Mouse (Mus musculus) CH12.LX (cell line): ENCODE measurements around the gene Morf4l1. TPM values are rescaled to one million over a fixed set of nuclear protein-coding genes. Genes with fewer than 3 reads are reported as not detected.
"Not testable (repeated sequence)": the region's sequence is repeated elsewhere in the genome, so short reads cannot be mapped to it uniquely, and the experiment has no call there.

Source experiments
- DNase-seq: peaks from one replicate; pipeline ENCODE4 v3.0.0-alpha.2; 2013; ENCODE audit errors: extremely low read depth
- H3K27ac ChIP-seq: 2 replicates; pipeline ENCODE4 v1.5.1; 2012; ENCODE audit warnings: low read depth, mild to moderate bottlenecking, control low read depth, moderate library complexity; ENCODE audit not compliant: insufficient read depth
- H3K27me3 ChIP-seq: replicated peaks from 2 replicates; pipeline ENCODE3; 2012; ENCODE audit warnings: inconsistent platforms
- H3K36me3 ChIP-seq, 2 experiments: replicated peaks in 1 of 2; 2 replicates each; pipeline versions ENCODE3 to v1.6.1; 2012; ENCODE audit warnings: inconsistent platforms in 1 of 2, low read length in 1 of 2, mild to moderate bottlenecking in 1 of 2, mixed read lengths in 1 of 2, moderate library complexity in 1 of 2; ENCODE audit not compliant: control insufficient read depth in 1 of 2, insufficient read depth in 1 of 2
- H3K4me1 ChIP-seq, 2 experiments: 2 replicates each; pipeline ENCODE4 v1.6.1; 2012; ENCODE audit warnings: inconsistent platforms in 1 of 2, moderate library complexity in 1 of 2; ENCODE audit not compliant: insufficient read depth in 2 of 2, control insufficient read depth in 1 of 2
- H3K4me2 ChIP-seq: 2 replicates; pipeline ENCODE4 v1.6.1; 2012; ENCODE audit warnings: low read depth, mild to moderate bottlenecking, control low read depth; ENCODE audit not compliant: poor library complexity, insufficient read depth, severe bottlenecking
- H3K4me3 ChIP-seq, 3 experiments: fragments of 150-350 bp in 1 of 3; sonication (generic) in 1 of 3; replicated peaks in 1 of 3; 2 replicates each; pipeline versions ENCODE3 to v1.5.1; 2011 to 2012; ENCODE audit warnings: low read depth in 2 of 3, low read length in 2 of 3, mild to moderate bottlenecking in 2 of 3, moderate library complexity in 2 of 3, control low read depth in 1 of 3, improper control_type of control experiment in 1 of 3, inconsistent platforms in 1 of 3, mixed read lengths in 1 of 3; ENCODE audit not compliant: poor library complexity in 1 of 3
- H3K79me2 ChIP-seq: replicated peaks from 2 replicates; pipeline ENCODE4 v1.6.1; 2012; ENCODE audit warnings: mild to moderate bottlenecking, moderate library complexity; ENCODE audit not compliant: control insufficient read depth, poor library complexity, insufficient read depth, severe bottlenecking; ENCODE audit errors: extremely low read depth
- H3K9ac ChIP-seq: 2 replicates; pipeline ENCODE4 v1.6.1; 2012; ENCODE audit warnings: low read depth, mild to moderate bottlenecking, control low read depth, moderate library complexity; ENCODE audit not compliant: insufficient read depth
- H3K9me3 ChIP-seq: replicated peaks from 2 replicates; pipeline ENCODE3; 2012; ENCODE audit warnings: low read length, inconsistent platforms, mixed read lengths
- BHLHE40 ChIP-seq: IDR thresholded peaks from 2 replicates; pipeline ENCODE4 v1.6.1; 2011; ENCODE audit warnings: mild to moderate bottlenecking, low read depth, low read length, improper control_type of control experiment
- EP300 ChIP-seq: IDR thresholded peaks from 2 replicates; pipeline ENCODE4 v1.6.1; 2011; ENCODE audit warnings: low read length, improper control_type of control experiment
- HCFC1 ChIP-seq: IDR thresholded peaks from 2 replicates; pipeline ENCODE4 v1.6.1; 2012; ENCODE audit warnings: low read depth, mild to moderate bottlenecking, inconsistent platforms, low read length, improper control_type of control experiment
- JUN ChIP-seq: IDR thresholded peaks from 2 replicates; pipeline ENCODE4 v1.6.1; 2011; ENCODE audit warnings: low read depth, mild to moderate bottlenecking, low read length, improper control_type of control experiment, moderate library complexity; ENCODE audit not compliant: insufficient read depth
- MEF2A ChIP-seq: IDR thresholded peaks from 2 replicates; pipeline ENCODE4 v1.6.1; 2014; ENCODE audit warnings: low read depth, mild to moderate bottlenecking, inconsistent platforms, low read length, improper control_type of control experiment, borderline replicate concordance
- NELFE ChIP-seq: IDR thresholded peaks from 2 replicates; pipeline ENCODE4 v1.6.1; 2011; ENCODE audit warnings: low read depth, low read length, improper control_type of control experiment
- PAX5 ChIP-seq: IDR thresholded peaks from 2 replicates; pipeline ENCODE4 v1.6.1; 2012; ENCODE audit warnings: low read length, inconsistent platforms, mixed read lengths
- POLR2A ChIP-seq: IDR thresholded peaks from 2 replicates; pipeline ENCODE4 v1.6.1; 2011; ENCODE audit warnings: low read depth, mild to moderate bottlenecking, improper control_type of control experiment, low read length
- POLR2AphosphoS2 ChIP-seq: IDR thresholded peaks from 2 replicates; pipeline ENCODE4 v1.6.1; 2011; ENCODE audit warnings: low read depth, low read length, improper control_type of control experiment
- RCOR1 ChIP-seq: conservative IDR thresholded peaks from 2 replicates; pipeline ENCODE4 v1.6.1; 2012; ENCODE audit warnings: low read depth, mild to moderate bottlenecking, inconsistent platforms, low read length, improper control_type of control experiment
- SIN3A ChIP-seq: IDR thresholded peaks from 2 replicates; pipeline ENCODE4 v1.6.1; 2012; ENCODE audit warnings: low read length, improper control_type of control experiment, inconsistent platforms
- SMC3 ChIP-seq: IDR thresholded peaks from 2 replicates; pipeline ENCODE4 v1.6.1; 2011; ENCODE audit warnings: low read depth, low read length, improper control_type of control experiment
- TBP ChIP-seq: conservative IDR thresholded peaks from 2 replicates; pipeline ENCODE4 v1.6.1; 2011; ENCODE audit warnings: low read depth, low read length, improper control_type of control experiment
- TCF12 ChIP-seq: IDR thresholded peaks from 2 replicates; pipeline ENCODE4 v1.6.1; 2014; ENCODE audit warnings: low read depth, mild to moderate bottlenecking, inconsistent platforms, low read length, improper control_type of control experiment
- ZC3H11A ChIP-seq: IDR thresholded peaks from 2 replicates; pipeline ENCODE4 v1.6.1; 2012; ENCODE audit warnings: low read depth, mild to moderate bottlenecking, inconsistent platforms, low read length, improper control_type of control experiment
- ZNF384 ChIP-seq: IDR thresholded peaks from 2 replicates; pipeline ENCODE4 v1.6.1; 2012; ENCODE audit warnings: low read depth, low read length, improper control_type of control experiment, inconsistent platforms
- dilution Hi-C: fragments of 300-500 bp; cut with MboI; formaldehyde crosslinking; loops from 2 replicates; pipeline ENCODE4 v1.14.3; 2020; ENCODE audit warnings: low sequenced_read_pairs; ENCODE audit not compliant: extremely low pct_unique_long_range_greater_than_20kb, extremely low pct_ligation_motif_present
- in situ Hi-C: fragments of 300-500 bp; cut with MboI; formaldehyde crosslinking; loops from 3 replicates; pipeline ENCODE4 v1.14.3; 2019; ENCODE audit warnings: low sequenced_read_pairs, low pct_ligation_motif_present, low pct_unique_long_range_greater_than_20kb, mixed read lengths
- polyA plus RNA-seq: library from polyadenylated mRNA; unstranded; fragments of >175 nt; gene quantifications from 2 replicates; pipeline ENCODE4 v1.2.1, GENCODE M21; 2012; ENCODE audit warnings: low read depth; ENCODE audit not compliant: insufficient read length
- total RNA-seq, 2 experiments: library from RNA; depleted of rRNA; stranded (reverse); fragments of 300-350 nt in 1 of 2; fragments of >200 nt in 1 of 2; gene quantifications; 2 replicates each; pipeline ENCODE4 v1.2.3; 2012 to 2014

Gene Morf4l1
- total and polyA plus RNA-seq, 3 experiments, result 127 to 233 (median 225) TPM

GRCm38 (mm10) chr9:90067341-90067740 is 47.2 kb downstream of the Morf4l1 start:
- TF ChIP-seq RCOR1, result no peak
- no peak for TF ChIP-seq TBP
- TF ChIP-seq BHLHE40, result no peak
- TF ChIP-seq POLR2A, result no peak
- TF ChIP-seq ZNF384, result no peak
- no peak for TF ChIP-seq PAX5
- no peak for TF ChIP-seq HCFC1
- TF ChIP-seq SMC3, result no peak
- no peak for TF ChIP-seq MEF2A
- TF ChIP-seq EP300, result no peak
- no peak for TF ChIP-seq TCF12
- TF ChIP-seq POLR2AphosphoS2, result no peak
- no peak for TF ChIP-seq JUN
- TF ChIP-seq ZC3H11A, result no peak
- Histone ChIP-seq H3K4me2 (no peak overlapping the region), H3K4me3 (no peak overlapping the region), H3K27me3 (no peaks in the 10 kb centered on the region), H3K36me3 (peaks cover 83 to 98% of the 10 kb centered on the region in 2 experiments), H3K4me1 (peaks cover 15 to 74% of the 10 kb centered on the region in 2 experiments), H3K9me3 (no peaks in the 10 kb centered on the region), H3K27ac (no peak overlapping the region), H3K79me2 (no peaks in the 10 kb centered on the region; the same call in 1 of the 2 replicates), H3K9ac (no peak overlapping the region)
- DNase-seq, result no peak
- in situ Hi-C loops (loop anchor here (5.0 kb wide), 2 partner anchors 90 to 240 kb away; no protein-coding TSS in a partner anchor), dilution Hi-C loops (no loop called here)

- H3K27me3 ChIP-seq, result not testable (repeated sequence)
- Histone ChIP-seq H3K4me2 (peak overlapping the region; percentile 78), H3K79me2 (peaks cover 19% of the 10 kb centered on the region), H3K9ac (0 out of 2 replicates have a peak overlapping the region, but pooled peaks have one; percentile 21), H3K36me3 (peaks cover 33 to 54% of the 10 kb centered on the region in 2 experiments)
- TF ChIP-seq EP300 (0 out of 2 replicates have a peak, but pooled peaks have one; percentile 36), BHLHE40 (0 out of 2 replicates have a peak, but pooled peaks have one; percentile 10), NELFE (peak; percentile 40; the same call in 1 of the 2 replicates), SIN3A (0 out of 2 replicates have a peak, but pooled peaks have one; percentile 40)
- TF ChIP-seq, all 38 proteins: peak for 4; not testable (repeated sequence) for 34
- DNase-seq, dilution Hi-C loops, H3K9me3 ChIP-seq, in situ Hi-C loops, H3K4me3 ChIP-seq: not testable (repeated sequence)
- peak overlapping the region; percentile 100 for H3K27ac ChIP-seq
- H3K4me1 ChIP-seq, result peaks cover 34 to 81% of the 10 kb centered on the region in 2 experiments
Measured at GRCm38 (mm10) chr9:90060932-90061331, 53.6 kb downstream of the Morf4l1 start.
